Comparison of ENCODE assay signal across 22 mouse cellular contexts in genomic region chr16:27296929-27297328, GRCm38 (mm10). TPM values are rescaled to one million over a fixed set of nuclear protein-coding genes. Genes with fewer than 3 reads are reported as not detected.
"Had no signal": no experiment of that assay in that cellular context is flagged by ENCODE, and none has a peak within 500 bp of the region (broad histone marks: within the 10 kb centered on the region; RNA-seq: fewer than 3 reads in every experiment).

No protein-coding gene starts in this region.

- H3K4me1 ChIP-seq: neural tube, embryonic 12.5 days; neural tube, embryonic 13.5 days; neural tube, embryonic 15.5 days; stomach, embryonic 15.5 days had no signal

- H3K9ac ChIP-seq: neural tube, embryonic 12.5 days; neural tube, embryonic 13.5 days; neural tube, embryonic 15.5 days; stomach, embryonic 15.5 days had no signal

- H3K36me3 ChIP-seq: neural tube, embryonic 12.5 days; neural tube, embryonic 13.5 days; neural tube, embryonic 15.5 days; stomach, embryonic 15.5 days had no signal

- H3K9me3 ChIP-seq: neural tube, embryonic 12.5 days; neural tube, embryonic 13.5 days; neural tube, embryonic 15.5 days; stomach, embryonic 15.5 days had no signal

- DNase-seq: retina, postnatal 1 day; right cerebral cortex, adult 18-20 months; right cerebral cortex, postnatal 14 days; right cerebral cortex, postnatal 4 days; spleen, adult 18-20 months; thymus, adult 18-20 months; thymus, adult 2 months; thymus, postnatal 14 days; thymus, postnatal 25 days; thymus, postnatal 36 days; thymus, postnatal 4 days had no signal

- H3K4me2 ChIP-seq: neural tube, embryonic 12.5 days; neural tube, embryonic 13.5 days; neural tube, embryonic 15.5 days; stomach, embryonic 15.5 days had no signal

- H3K4me3 ChIP-seq: neural tube, embryonic 12.5 days; neural tube, embryonic 13.5 days; neural tube, embryonic 15.5 days; stomach, embryonic 15.5 days had no signal

- H3K27ac ChIP-seq: neural tube, embryonic 12.5 days; neural tube, embryonic 13.5 days; neural tube, embryonic 15.5 days; stomach, embryonic 15.5 days; stomach, postnatal 0 days had no signal

- H3K27me3 ChIP-seq: neural tube, embryonic 12.5 days; neural tube, embryonic 13.5 days; neural tube, embryonic 15.5 days; stomach, embryonic 15.5 days had no signal

RNA-seq across cellular contexts. Expression of gene Ostn, which starts 10.4 kb away (rescaled TPM):
- polyA plus RNA-seq: neural tube, embryonic 12.5 days; neural tube, embryonic 13.5 days; neural tube, embryonic 14.5 days; small intestine, adult 2 months; spleen, adult 2 months; stomach, embryonic 14.5 days; stomach, embryonic 15.5 days; stomach, postnatal 0 days; testis, adult 2 months; thymus, adult 2 months; urinary bladder, adult 2 months had no signal
